Mouse (Mus musculus): ENCODE data around the gene Pfn1.

GRCm38 (mm10) chr11:70702781-70703180, 48.3 kb upstream of the Pfn1 start:
- TF ChIP-seq GATA1 (IDR thresholded peaks at IDR 0.05; ENCODE audit: borderline replicate concordance, low read length) (no peak), FLI1 (IDR thresholded peaks at IDR 0.05; ENCODE audit: low read length) (no peak)

Measured in megakaryocyte, embryonic 14.5 days (primary cell).